ENCODE assay signal across 47 mouse cellular contexts in the genomic region with DNA sequence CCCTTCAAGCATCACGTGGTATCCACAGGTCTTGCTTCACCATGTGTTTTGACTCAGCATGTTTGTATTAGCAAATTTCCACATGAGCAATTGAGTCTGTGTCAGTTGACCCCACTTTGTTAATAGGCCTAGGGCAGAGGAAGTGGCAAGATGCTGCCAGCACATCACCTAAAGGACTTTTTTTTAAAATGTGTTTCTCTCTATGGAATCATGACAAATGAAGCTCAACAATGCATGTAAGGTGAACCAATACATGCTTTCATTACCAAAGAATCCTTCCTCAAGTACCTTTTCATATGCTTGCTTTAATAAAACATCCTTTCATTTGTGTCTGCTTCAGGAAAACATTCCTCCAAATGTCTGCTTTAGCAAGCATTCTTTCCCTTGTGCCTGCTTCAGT. TPM values are rescaled to one million over a fixed set of nuclear protein-coding genes. Genes with fewer than 3 reads are reported as not detected.
"Had no signal": no experiment of that assay in that cellular context is flagged by ENCODE, and none has a peak within 500 bp of the region (broad histone marks: within the 10 kb centered on the region; RNA-seq: fewer than 3 reads in every experiment).

Gene Olfr132, minus strand, starts transcription at position 101 of the 400 bp plus-strand sequence.

- H3K27ac ChIP-seq: left cerebral cortex, adult 2 months; limb, embryonic 10.5 days; limb, embryonic 12.5 days; limb, embryonic 13.5 days; limb, embryonic 15.5 days; liver, embryonic 12.5 days; liver, embryonic 13.5 days; liver, embryonic 14.5 days; liver, embryonic 15.5 days; lung, embryonic 15.5 days; macrophage; midbrain, embryonic 10.5 days; midbrain, embryonic 12.5 days; midbrain, embryonic 13.5 days; midbrain, embryonic 15.5 days; neural tube, embryonic 12.5 days had no signal

- H3K4me1 ChIP-seq: limb, embryonic 10.5 days; limb, embryonic 12.5 days; limb, embryonic 13.5 days; limb, embryonic 15.5 days; liver, embryonic 12.5 days; liver, embryonic 13.5 days; liver, embryonic 15.5 days; lung, embryonic 15.5 days; megakaryocyte, embryonic 14.5 days; midbrain, embryonic 10.5 days; midbrain, embryonic 12.5 days; midbrain, embryonic 13.5 days; midbrain, embryonic 15.5 days; neural tube, embryonic 12.5 days had no signal

- DNase-seq: left cerebral cortex, postnatal 4 days; liver, embryonic 13.5 days; liver, postnatal 0 days; lung, adult 18-20 months; lung, adult 2 months; lung, embryonic 14.5 days; lung, postnatal 10 days; lung, postnatal 14 days; lung, postnatal 36 days; lung, postnatal 4 days; midbrain, embryonic 14.5 days had no signal

- H3K9ac ChIP-seq: limb, embryonic 12.5 days; limb, embryonic 13.5 days; limb, embryonic 15.5 days; liver, embryonic 12.5 days; liver, embryonic 13.5 days; liver, embryonic 14.5 days; liver, embryonic 15.5 days; liver, postnatal 0 days; lung, embryonic 14.5 days; lung, embryonic 15.5 days; midbrain, embryonic 12.5 days; midbrain, embryonic 13.5 days; midbrain, embryonic 15.5 days; neural tube, embryonic 12.5 days had no signal

- H3K27me3 ChIP-seq: limb, embryonic 12.5 days; limb, embryonic 13.5 days; limb, embryonic 15.5 days; liver, embryonic 12.5 days; liver, embryonic 13.5 days; liver, embryonic 15.5 days; lung, embryonic 15.5 days; megakaryocyte, embryonic 14.5 days; midbrain, embryonic 12.5 days; midbrain, embryonic 13.5 days; midbrain, embryonic 15.5 days; neural tube, embryonic 12.5 days had no signal

- H3K36me3 ChIP-seq: limb, embryonic 10.5 days; limb, embryonic 12.5 days; limb, embryonic 13.5 days; limb, embryonic 15.5 days; liver, embryonic 12.5 days; liver, embryonic 13.5 days; liver, embryonic 15.5 days; lung, embryonic 15.5 days; midbrain, embryonic 10.5 days; midbrain, embryonic 12.5 days; midbrain, embryonic 13.5 days; midbrain, embryonic 15.5 days; neural tube, embryonic 12.5 days had no signal

- H3K4me3 ChIP-seq: left cerebral cortex, adult 2 months; limb, embryonic 10.5 days; limb, embryonic 12.5 days; limb, embryonic 13.5 days; limb, embryonic 15.5 days; liver, embryonic 12.5 days; liver, embryonic 13.5 days; liver, embryonic 15.5 days; lung, embryonic 15.5 days; megakaryocyte, embryonic 14.5 days; midbrain, embryonic 10.5 days; midbrain, embryonic 12.5 days; midbrain, embryonic 13.5 days; midbrain, embryonic 15.5 days; myocyte; neural tube, embryonic 12.5 days had no signal

RNA-seq across cellular contexts. Expression of gene Olfr132, which starts in this region (rescaled TPM):
- total RNA-seq: left cerebral cortex, adult 2 months; left cerebral cortex, adult 8-10 months; left cerebral cortex, postnatal 10 days; left cerebral cortex, postnatal 14 days; left cerebral cortex, postnatal 25 days; left cerebral cortex, postnatal 36 days; left cerebral cortex, postnatal 4 days; megakaryocyte progenitor cell, adult 5-6 weeks; megakaryocyte, adult 5-6 weeks; megakaryocyte-erythroid progenitor cell, adult 5-6 weeks; midbrain, postnatal 0 days; monocyte, adult 5-6 weeks had no signal
- polyA plus RNA-seq: limb, embryonic 10.5 days; limb, embryonic 11.5 days; limb, embryonic 12.5 days; limb, embryonic 13.5 days; limb, embryonic 14.5 days; limb, embryonic 15.5 days; liver, embryonic 11.5 days; liver, embryonic 12.5 days; liver, embryonic 13.5 days; liver, embryonic 14.5 days; liver, embryonic 15.5 days; liver, embryonic 16.5 days; liver, postnatal 0 days; lung, adult 2 months; lung, embryonic 14.5 days; lung, embryonic 15.5 days; lung, embryonic 16.5 days; lung, postnatal 0 days; macrophage; midbrain, embryonic 10.5 days; midbrain, embryonic 11.5 days; midbrain, embryonic 12.5 days; midbrain, embryonic 13.5 days; midbrain, embryonic 14.5 days; midbrain, embryonic 15.5 days; midbrain, embryonic 16.5 days; midbrain, postnatal 0 days; myocyte; neural tube, embryonic 11.5 days; neural tube, embryonic 12.5 days had no signal
